Comparison of ENCODE assay signal across 11 mouse cellular contexts in the genomic region with DNA sequence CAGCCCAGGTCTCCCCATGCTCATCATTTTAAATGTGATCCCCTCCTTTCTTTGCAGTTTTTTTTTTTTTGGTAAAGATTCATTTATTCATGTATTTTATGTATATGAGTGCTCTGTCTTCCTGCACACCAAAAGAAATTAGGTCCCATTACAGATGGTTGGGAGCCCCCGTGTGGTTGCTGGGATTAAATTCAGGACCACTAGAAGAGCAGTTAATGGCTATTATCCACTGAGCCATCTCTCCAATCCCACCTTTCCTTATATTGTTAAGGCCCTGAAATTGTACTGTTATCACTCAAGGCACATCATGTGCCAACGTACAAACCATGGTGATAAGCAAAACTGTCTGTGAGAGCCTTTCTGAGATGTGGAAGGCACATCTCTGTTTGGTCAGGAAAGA. TPM values are rescaled to one million over a fixed set of nuclear protein-coding genes. Genes with fewer than 3 reads are reported as not detected.
DNase-seq lines count a peak whose midpoint lies in the region; ATAC-seq and TF ChIP-seq lines count a peak whose summit lies in the region.
"Had no signal": no experiment of that assay in that cellular context is flagged by ENCODE, and none has a peak within 500 bp of the region (broad histone marks: within the 10 kb centered on the region; RNA-seq: fewer than 3 reads in every experiment).

No protein-coding gene starts in this region.

- no peak for ATAC-seq in activated CD4-positive, CD25-positive, alpha-beta regulatory T cell, adult 4 months

- no peaks in the 10 kb centered on the region for H3K27me3 ChIP-seq in heart, adult 2 months (ENCODE audit: control insufficient read depth, insufficient read depth, low read length)

- TF ChIP-seq POLR2A in heart, adult 2 months (IDR thresholded peaks at IDR 0.05; ENCODE audit: insufficient read depth, low read depth, low read length) = no peak

- no peak overlapping the region for H3K9ac ChIP-seq in heart, adult 2 months (ENCODE audit: low read depth, low read length)

- DNase-seq in heart, adult 2 months = no peak
- no peak for DNase-seq in heart, adult 9 months (ENCODE audit: low spot score in 2 of 2)
- peak; percentile 13 for DNase-seq in lung, postnatal 36 days
- no peak for DNase-seq in lung, postnatal 14 days
- peak; percentile 35 to 48 for DNase-seq in left cerebral cortex, postnatal 25 days (ENCODE audit: low spot score in 2 of 2)
- peak; percentile 41 for DNase-seq in thymus, postnatal 25 days
- no peak for DNase-seq in spleen, postnatal 14 days (ENCODE audit: low spot score in 2 of 2)

- H3K4me3 ChIP-seq in heart, adult 2 months = no peak overlapping the region

- no peak overlapping the region for H3K27ac ChIP-seq in heart, adult 2 months

- H3K36me3 ChIP-seq in heart, adult 2 months (ENCODE audit: control insufficient read depth, insufficient read depth, low read length) = no peaks in the 10 kb centered on the region

- H3K79me2 ChIP-seq in heart, adult 2 months (replicated peaks; ENCODE audit: control insufficient read depth, insufficient read depth, low read length) = no peaks in the 10 kb centered on the region

- no peaks in the 10 kb centered on the region for H3K4me1 ChIP-seq in heart, adult 2 months (ENCODE audit: control insufficient read depth, insufficient read depth, low read length)

- WGBS in heart, adult 2 months = 26% methylated on average over 2 of the region's 2 CpGs

- no peak for TF ChIP-seq EP300 in heart, adult 2 months (IDR thresholded peaks at IDR 0.05; ENCODE audit: insufficient read depth, low read depth, low read length)

- intact Hi-C loops in heart, adult 2 months (cut with DNase I) = no loop called here
- intact Hi-C loops in left cerebral cortex, postnatal 25 days (cut with DNase I) = loop anchor here (2.0 kb wide), 1 partner anchor 78 kb away; no protein-coding TSS in a partner anchor

- peak; percentile 43 for TF ChIP-seq CTCF in heart, adult 2 months (IDR thresholded peaks at IDR 0.05)

RNA-seq across cellular contexts. Expression of a gene that starts 19.1 kb away (rescaled TPM):
- total RNA-seq in heart, adult 2 months (2021) = not detected
- 0.08 TPM in 1 of 2 replicates, not detected in the other for polyA plus RNA-seq in heart, adult 2 months (2012; rRNA removed)
- total RNA-seq in left cerebral cortex, postnatal 25 days (2021) = not detected
- not detected for polyA plus RNA-seq in activated CD4-positive, CD25-positive, alpha-beta regulatory T cell, adult 4 months (2017; shearing (Covaris generic))
- total RNA-seq: layer of hippocampus, postnatal 36 days; MEL; neutrophil, adult 5-6 weeks had no signal

Comparison
In these comparisons a context has a peak if more than half of its experiments do, and no peak if none do; other contexts are left out.
1. DNase-seq: peak in lung, postnatal 36 days (single experiment), left cerebral cortex, postnatal 25 days (2 of 2) and thymus, postnatal 25 days (single experiment); none in heart, adult 2 months (0 of 2), heart, adult 9 months (0 of 2), lung, postnatal 14 days (single experiment) and spleen, postnatal 14 days (0 of 2).